Mouse (Mus musculus) CH12.LX (cell line): ENCODE measurements around the gene Mturn. TPM values are rescaled to one million over a fixed set of nuclear protein-coding genes. Genes with fewer than 3 reads are reported as not detected.

Experiments used
- DNase-seq: peaks from one replicate; pipeline ENCODE4 v3.0.0-alpha.2; 2013; ENCODE audit errors: extremely low read depth
- H3K27ac ChIP-seq: 2 replicates; pipeline ENCODE4 v1.5.1; 2012; ENCODE audit warnings: low read depth, mild to moderate bottlenecking, control low read depth, moderate library complexity; ENCODE audit not compliant: insufficient read depth
- H3K27me3 ChIP-seq: replicated peaks from 2 replicates; pipeline ENCODE3; 2012; ENCODE audit warnings: inconsistent platforms
- H3K36me3 ChIP-seq, 2 experiments: replicated peaks in 1 of 2; 2 replicates each; pipeline versions ENCODE3 to v1.6.1; 2012; ENCODE audit warnings: inconsistent platforms in 1 of 2, low read length in 1 of 2, mild to moderate bottlenecking in 1 of 2, mixed read lengths in 1 of 2, moderate library complexity in 1 of 2; ENCODE audit not compliant: control insufficient read depth in 1 of 2, insufficient read depth in 1 of 2
- H3K4me1 ChIP-seq, 2 experiments: 2 replicates each; pipeline ENCODE4 v1.6.1; 2012; ENCODE audit warnings: inconsistent platforms in 1 of 2, moderate library complexity in 1 of 2; ENCODE audit not compliant: insufficient read depth in 2 of 2, control insufficient read depth in 1 of 2
- H3K4me2 ChIP-seq: 2 replicates; pipeline ENCODE4 v1.6.1; 2012; ENCODE audit warnings: low read depth, mild to moderate bottlenecking, control low read depth; ENCODE audit not compliant: poor library complexity, insufficient read depth, severe bottlenecking
- H3K4me3 ChIP-seq, 3 experiments: fragments of 150-350 bp in 1 of 3; sonication (generic) in 1 of 3; replicated peaks in 1 of 3; 2 replicates each; pipeline versions ENCODE3 to v1.5.1; 2011 to 2012; ENCODE audit warnings: low read depth in 2 of 3, low read length in 2 of 3, mild to moderate bottlenecking in 2 of 3, moderate library complexity in 2 of 3, control low read depth in 1 of 3, improper control_type of control experiment in 1 of 3, inconsistent platforms in 1 of 3, mixed read lengths in 1 of 3; ENCODE audit not compliant: poor library complexity in 1 of 3
- H3K79me2 ChIP-seq: replicated peaks from 2 replicates; pipeline ENCODE4 v1.6.1; 2012; ENCODE audit warnings: mild to moderate bottlenecking, moderate library complexity; ENCODE audit not compliant: control insufficient read depth, poor library complexity, insufficient read depth, severe bottlenecking; ENCODE audit errors: extremely low read depth
- H3K9ac ChIP-seq: 2 replicates; pipeline ENCODE4 v1.6.1; 2012; ENCODE audit warnings: low read depth, mild to moderate bottlenecking, control low read depth, moderate library complexity; ENCODE audit not compliant: insufficient read depth
- H3K9me3 ChIP-seq: replicated peaks from 2 replicates; pipeline ENCODE3; 2012; ENCODE audit warnings: low read length, inconsistent platforms, mixed read lengths
- BHLHE40 ChIP-seq: IDR thresholded peaks from 2 replicates; pipeline ENCODE4 v1.6.1; 2011; ENCODE audit warnings: mild to moderate bottlenecking, low read depth, low read length, improper control_type of control experiment
- EP300 ChIP-seq: IDR thresholded peaks from 2 replicates; pipeline ENCODE4 v1.6.1; 2011; ENCODE audit warnings: low read length, improper control_type of control experiment
- ETS1 ChIP-seq: conservative IDR thresholded peaks from 2 replicates; pipeline ENCODE4 v1.6.1; 2012; ENCODE audit warnings: low read depth, mild to moderate bottlenecking, inconsistent platforms, low read length, improper control_type of control experiment, moderate library complexity
- JUN ChIP-seq: IDR thresholded peaks from 2 replicates; pipeline ENCODE4 v1.6.1; 2011; ENCODE audit warnings: low read depth, mild to moderate bottlenecking, low read length, improper control_type of control experiment, moderate library complexity; ENCODE audit not compliant: insufficient read depth
- MXI1 ChIP-seq: IDR thresholded peaks from 2 replicates; pipeline ENCODE4 v1.6.1; 2011; ENCODE audit warnings: mild to moderate bottlenecking, low read depth, low read length, improper control_type of control experiment
- PAX5 ChIP-seq: IDR thresholded peaks from 2 replicates; pipeline ENCODE4 v1.6.1; 2012; ENCODE audit warnings: low read length, inconsistent platforms, mixed read lengths
- RCOR1 ChIP-seq: conservative IDR thresholded peaks from 2 replicates; pipeline ENCODE4 v1.6.1; 2012; ENCODE audit warnings: low read depth, mild to moderate bottlenecking, inconsistent platforms, low read length, improper control_type of control experiment
- TBP ChIP-seq: conservative IDR thresholded peaks from 2 replicates; pipeline ENCODE4 v1.6.1; 2011; ENCODE audit warnings: low read depth, low read length, improper control_type of control experiment
- UBTF ChIP-seq: IDR thresholded peaks from 2 replicates; pipeline ENCODE4 v1.6.1; 2012; ENCODE audit warnings: low read depth, mild to moderate bottlenecking, inconsistent platforms, low read length, improper control_type of control experiment, moderate library complexity
- USF2 ChIP-seq: conservative IDR thresholded peaks from 2 replicates; pipeline ENCODE4 v1.6.1; 2011; ENCODE audit warnings: low read depth, low read length, improper control_type of control experiment
- ZC3H11A ChIP-seq: IDR thresholded peaks from 2 replicates; pipeline ENCODE4 v1.6.1; 2012; ENCODE audit warnings: low read depth, mild to moderate bottlenecking, inconsistent platforms, low read length, improper control_type of control experiment
- ZMIZ1 ChIP-seq: IDR thresholded peaks from 2 replicates; pipeline ENCODE4 v1.6.1; 2012; ENCODE audit warnings: low read depth, mild to moderate bottlenecking, inconsistent platforms, low read length, improper control_type of control experiment
- ZNF384 ChIP-seq: IDR thresholded peaks from 2 replicates; pipeline ENCODE4 v1.6.1; 2012; ENCODE audit warnings: low read depth, low read length, improper control_type of control experiment, inconsistent platforms
- dilution Hi-C: fragments of 300-500 bp; cut with MboI; formaldehyde crosslinking; loops from 2 replicates; pipeline ENCODE4 v1.14.3; 2020; ENCODE audit warnings: low sequenced_read_pairs; ENCODE audit not compliant: extremely low pct_unique_long_range_greater_than_20kb, extremely low pct_ligation_motif_present
- in situ Hi-C: fragments of 300-500 bp; cut with MboI; formaldehyde crosslinking; loops from 3 replicates; pipeline ENCODE4 v1.14.3; 2019; ENCODE audit warnings: low sequenced_read_pairs, low pct_ligation_motif_present, low pct_unique_long_range_greater_than_20kb, mixed read lengths
- polyA plus RNA-seq: library from polyadenylated mRNA; unstranded; fragments of >175 nt; gene quantifications from 2 replicates; pipeline ENCODE4 v1.2.1, GENCODE M21; 2012; ENCODE audit warnings: low read depth; ENCODE audit not compliant: insufficient read length
- total RNA-seq, 2 experiments: library from RNA; depleted of rRNA; stranded (reverse); fragments of 300-350 nt in 1 of 2; fragments of >200 nt in 1 of 2; gene quantifications; 2 replicates each; pipeline ENCODE4 v1.2.3; 2012 to 2014

The Mturn gene
- total and polyA plus RNA-seq, 3 experiments: 0.06 to 0.25 (median 0.20) TPM

DNA sequence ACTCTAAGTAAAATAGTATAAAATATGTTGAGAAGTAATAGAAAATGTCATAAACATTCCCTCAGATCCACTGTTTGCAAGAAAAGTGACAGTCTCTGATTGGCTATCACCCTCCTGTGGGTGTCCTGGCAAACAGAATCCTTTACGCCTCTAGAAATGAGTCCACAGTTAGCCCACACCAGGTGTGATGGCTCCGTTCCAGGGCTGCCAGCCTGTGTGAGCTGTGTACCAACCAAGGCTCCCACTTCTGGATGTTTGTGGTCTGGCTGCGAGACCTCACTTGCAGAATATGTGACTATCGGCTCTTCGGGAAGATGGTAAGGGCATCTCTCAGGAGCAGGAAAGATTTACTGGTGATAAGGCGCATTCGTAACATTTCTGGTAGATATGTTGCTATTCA lies 67.6 kb downstream of the Mturn start:
- no peak overlapping the region for H3K9ac ChIP-seq
- peaks cover 0 to 27% of the 10 kb centered on the region in 2 experiments; a peak in 2 of 4 replicates for H3K4me1 ChIP-seq
- dilution Hi-C loops: no loop called here
- no peaks in the 10 kb centered on the region for H3K9me3 ChIP-seq
- no peak for DNase-seq
- no peaks in the 10 kb centered on the region for H3K27me3 ChIP-seq
- H3K4me3 ChIP-seq: no peak overlapping the region
- no peak overlapping the region for H3K4me2 ChIP-seq
- TF ChIP-seq JUN (no peak), UBTF (no peak), BHLHE40 (no peak), USF2 (no peak), PAX5 (no peak), MXI1 (no peak)
- no peaks in the 10 kb centered on the region for H3K79me2 ChIP-seq
- no peak overlapping the region for H3K27ac ChIP-seq
- in situ Hi-C loops: no loop called here
- H3K36me3 ChIP-seq: no peaks in the 10 kb centered on the region

DNA sequence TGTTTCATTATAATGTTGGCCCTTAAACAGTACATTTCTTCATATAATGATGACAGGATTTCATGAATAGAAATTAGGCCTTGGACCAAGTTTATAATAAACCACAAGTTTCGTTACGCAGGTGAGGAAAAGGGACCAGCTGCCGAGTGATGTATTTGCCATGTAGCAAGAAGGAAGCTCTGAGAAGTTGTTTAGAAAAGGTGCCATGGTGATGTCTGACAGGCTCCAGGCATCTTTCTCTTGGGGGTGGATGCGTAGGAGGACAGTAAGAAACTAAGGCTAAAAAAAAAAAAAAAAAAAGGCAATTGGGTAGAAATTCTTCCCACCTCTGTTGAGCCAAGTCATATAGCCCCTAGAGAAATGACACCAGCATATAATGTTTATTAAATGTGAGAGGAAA lies 70.2 kb downstream of the Mturn start:
- in situ Hi-C loops: no loop called here
- H3K9ac ChIP-seq: no peak overlapping the region
- peaks cover 0 to 27% of the 10 kb centered on the region in 2 experiments; a peak in 2 of 4 replicates for H3K4me1 ChIP-seq
- dilution Hi-C loops: no loop called here
- DNase-seq: no peak
- H3K27ac ChIP-seq: no peak overlapping the region
- no peaks in the 10 kb centered on the region for H3K36me3 ChIP-seq
- TF ChIP-seq TBP: no peak
- peak; percentile 31; the same call in 1 of the 2 replicates for TF ChIP-seq ZNF384
- TF ChIP-seq ZMIZ1: no peak
- TF ChIP-seq RCOR1: no peak
- no peak for TF ChIP-seq UBTF
- peaks cover 11% of the 10 kb centered on the region for H3K9me3 ChIP-seq
- no peaks in the 10 kb centered on the region for H3K79me2 ChIP-seq
- no peaks in the 10 kb centered on the region for H3K27me3 ChIP-seq
- no peak overlapping the region for H3K4me3 ChIP-seq
- H3K4me2 ChIP-seq: no peak overlapping the region

DNA sequence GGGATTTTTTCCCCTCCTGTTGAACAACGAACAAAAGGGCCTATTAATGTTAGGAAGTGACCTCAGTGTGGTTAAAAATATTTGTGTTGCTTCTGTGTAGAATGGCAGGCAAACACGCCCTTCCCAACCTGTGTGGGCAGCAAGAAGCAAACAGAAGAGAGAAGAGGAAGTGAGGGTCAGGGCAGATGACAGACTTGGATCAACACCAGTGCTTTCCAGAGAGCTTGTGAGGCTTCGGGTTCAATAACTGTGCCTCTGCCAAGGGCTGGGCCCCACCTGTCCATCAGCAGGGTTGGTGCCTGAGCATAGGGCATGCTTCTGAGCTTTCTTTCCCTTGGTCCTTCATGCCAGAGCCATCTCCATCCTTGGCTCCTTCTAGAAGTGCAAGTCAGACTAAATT lies 70.7 kb downstream of the Mturn start:
- no peak overlapping the region for H3K9ac ChIP-seq
- peak; percentile 42 for DNase-seq
- in situ Hi-C loops (no loop called here), dilution Hi-C loops (no loop called here)
- no peaks in the 10 kb centered on the region for H3K36me3 ChIP-seq
- H3K27ac ChIP-seq: no peak overlapping the region
- H3K79me2 ChIP-seq: no peaks in the 10 kb centered on the region
- peaks cover 11% of the 10 kb centered on the region for H3K9me3 ChIP-seq
- H3K27me3 ChIP-seq: no peaks in the 10 kb centered on the region
- H3K4me1 ChIP-seq: peaks cover 0 to 29% of the 10 kb centered on the region in 2 experiments; a peak in 2 of 4 replicates
- TF ChIP-seq ETS1 (no peak), EP300 (peak; percentile 30), ZC3H11A (no peak)
- no peak overlapping the region for H3K4me2 ChIP-seq
- no peak overlapping the region for H3K4me3 ChIP-seq

Other genes starting within 250 kb of the Mturn start
- 0.34 TPM in 1 of 2 replicates, not detected in the other for gene Scrn1, start 115.1 kb upstream of the Mturn start, total RNA-seq (2012; rRNA removed)
- 0.59 TPM in 1 of 2 replicates, not detected in the other for gene Scrn1, start 115.1 kb upstream of the Mturn start, total RNA-seq (2014; rRNA removed)
- 0.04 and 0.15 TPM in 2 replicates for gene Scrn1, start 115.1 kb upstream of the Mturn start, polyA plus RNA-seq
- gene Plekha8, start 86.5 kb upstream of the Mturn start, total RNA-seq (2012; rRNA removed): 10.2 and 10.8 TPM in 2 replicates
- 9.8 and 11.1 TPM in 2 replicates for gene Plekha8, start 86.5 kb upstream of the Mturn start, total RNA-seq (2014; rRNA removed)
- 5.8 and 6.8 TPM in 2 replicates for gene Plekha8, start 86.5 kb upstream of the Mturn start, polyA plus RNA-seq
- gene Fkbp14, start 84.3 kb upstream of the Mturn start, total RNA-seq (2012; rRNA removed): 0.68 and 0.84 TPM in 2 replicates
- gene Fkbp14, start 84.3 kb upstream of the Mturn start, total RNA-seq (2014; rRNA removed): 0.95 and 1.1 TPM in 2 replicates
- 0.50 and 1.3 TPM in 2 replicates for gene Fkbp14, start 84.3 kb upstream of the Mturn start, polyA plus RNA-seq
- gene Znrf2, start 135.3 kb downstream of the Mturn start, total RNA-seq (2012; rRNA removed): 18.3 and 21.6 TPM in 2 replicates
- 26.9 and 27.1 TPM in 2 replicates for gene Znrf2, start 135.3 kb downstream of the Mturn start, total RNA-seq (2014; rRNA removed)
- 16.0 and 21.3 TPM in 2 replicates for gene Znrf2, start 135.3 kb downstream of the Mturn start, polyA plus RNA-seq